Comparison of ENCODE assay signal across 8 mouse cellular contexts in genomic region chr13:73723081-73723668, GRCm38 (mm10). TPM values are rescaled to one million over a fixed set of nuclear protein-coding genes. Genes with fewer than 3 reads are reported as not detected.
DNase-seq lines count a peak whose midpoint lies in the region; ATAC-seq and TF ChIP-seq lines count a peak whose summit lies in the region.

No protein-coding gene starts in this region.

- TF ChIP-seq CTCF in ES-Bruce4 (IDR thresholded peaks at IDR 0.05; ENCODE audit: low read depth, low read length): peak; percentile 39

- H3K27ac ChIP-seq in ES-Bruce4 (ENCODE audit: insufficient read depth, low read length): no peak overlapping the region
- no peak overlapping the region for H3K27ac ChIP-seq in midbrain, embryonic 14.5 days (replicated peaks; ENCODE audit: low read depth, low read length)

- no peaks in the 10 kb centered on the region for H3K36me3 ChIP-seq in ES-Bruce4 (ENCODE audit: control insufficient read depth, insufficient read depth, low read length, poor library complexity, severe bottlenecking)
- H3K36me3 ChIP-seq in midbrain, embryonic 14.5 days (ENCODE audit: control insufficient read depth, insufficient read depth, low read length): no peaks in the 10 kb centered on the region

- no peak overlapping the region for H3K9ac ChIP-seq in ES-Bruce4 (ENCODE audit: low read depth, poor library complexity, severe bottlenecking)
- no peak overlapping the region for H3K9ac ChIP-seq in midbrain, embryonic 14.5 days (replicated peaks; ENCODE audit: low read length)

- H3K9me3 ChIP-seq in ES-Bruce4 (replicated peaks; ENCODE audit: control insufficient read depth, insufficient read depth, low read length, poor library complexity, severe bottlenecking): no peaks in the 10 kb centered on the region
- no peaks in the 10 kb centered on the region for H3K9me3 ChIP-seq in midbrain, embryonic 14.5 days (ENCODE audit: control insufficient read depth, low read length)

- peak; percentile 18 for DNase-seq in gastrocnemius, adult 18-20 months (ENCODE audit: low spot score)
- no peak for DNase-seq in gastrocnemius, postnatal 36 days
- peak; percentile 72 for DNase-seq in embryo, embryonic 10.5 days (ENCODE audit: low spot score)
- peak; percentile 68 for DNase-seq in heart, postnatal 4 days
- DNase-seq in layer of hippocampus, adult 9-11 months: peak; percentile 7
- DNase-seq in midbrain, embryonic 14.5 days: peak; percentile 64
- peak; percentile 64 for DNase-seq in thymus, postnatal 25 days

- 38% methylated on average over 8 of the region's 8 CpGs for WGBS in midbrain, embryonic 14.5 days

- H3K27me3 ChIP-seq in ES-Bruce4 (ENCODE audit: control insufficient read depth, insufficient read depth, low read length, poor library complexity, severe bottlenecking): no peaks in the 10 kb centered on the region
- no peaks in the 10 kb centered on the region for H3K27me3 ChIP-seq in midbrain, embryonic 14.5 days (ENCODE audit: control insufficient read depth, insufficient read depth, low read length)

- no peak for TF ChIP-seq POLR2A in ES-Bruce4 (IDR thresholded peaks at IDR 0.05; ENCODE audit: insufficient read depth, low read length)

- ATAC-seq in midbrain, embryonic 14.5 days (ENCODE audit: low FRiP score, low TSS enrichment): no peak

- intact Hi-C loops in gastrocnemius, postnatal 36 days (cut with DNase I): no loop called here

- no peak overlapping the region for H3K4me2 ChIP-seq in midbrain, embryonic 14.5 days (ENCODE audit: low read length)

- H3K4me3 ChIP-seq in ES-Bruce4 (ENCODE audit: low read depth, low read length): no peak overlapping the region
- no peak overlapping the region for H3K4me3 ChIP-seq in midbrain, embryonic 14.5 days (replicated peaks; ENCODE audit: low read depth, low read length)

- no peak for TF ChIP-seq EP300 in ES-Bruce4 (IDR thresholded peaks at IDR 0.05; ENCODE audit: insufficient read depth, low read depth, low read length)

- H3K4me1 ChIP-seq in ES-Bruce4 (ENCODE audit: control insufficient read depth, insufficient read depth, low read length): no peaks in the 10 kb centered on the region
- no peaks in the 10 kb centered on the region for H3K4me1 ChIP-seq in midbrain, embryonic 14.5 days (ENCODE audit: control insufficient read depth, insufficient read depth, low read length)

RNA-seq across cellular contexts. Expression of gene Slc12a7, which starts 9.7 kb away (rescaled TPM):
- 1 to 10 TPM; 3.6 to 5.1 TPM for total RNA-seq in gastrocnemius, adult 18-20 months (2021)
- total RNA-seq in gastrocnemius, postnatal 36 days (2021): 1 to 10 TPM; 4.3 to 5.5 TPM
- polyA plus RNA-seq in ES-Bruce4 (2011; ENCODE audit: insufficient read depth, insufficient read length, low read depth, missing spikeins): 86.4 and 94.5 TPM in 2 replicates
- 100 to 1,000 TPM; 145 to 150 TPM for total RNA-seq in heart, postnatal 4 days (2021)
- polyA plus RNA-seq in midbrain, embryonic 14.5 days (2014; fragmentation: Nextera tagmentation; extraction: Ambion mirVana): 7.0 and 12.6 TPM in 2 replicates

RNA-seq across cellular contexts. Expression of gene Slc6a19, which starts 18.5 kb away (rescaled TPM):
- total RNA-seq in gastrocnemius, adult 18-20 months (2021): under 1 TPM in 1 of 2 experiments, not detected in 1; 0.05 TPM
- not detected for total RNA-seq in gastrocnemius, postnatal 36 days (2021)
- 0.16 and 1.3 TPM in 2 replicates for polyA plus RNA-seq in ES-Bruce4 (2011; ENCODE audit: insufficient read depth, insufficient read length, low read depth, missing spikeins)
- not detected for total RNA-seq in heart, postnatal 4 days (2021)
- 0.18 and 0.19 TPM in 2 replicates for polyA plus RNA-seq in midbrain, embryonic 14.5 days (2014; fragmentation: Nextera tagmentation; extraction: Ambion mirVana)

RNA-seq across cellular contexts. Expression of gene Slc6a18, which starts 45.4 kb away (rescaled TPM):
- total RNA-seq in gastrocnemius, adult 18-20 months (2021): under 1 TPM; 0.18 to 0.28 TPM
- total RNA-seq in gastrocnemius, postnatal 36 days (2021): not detected
- not detected in 2 replicates for polyA plus RNA-seq in ES-Bruce4 (2011; ENCODE audit: insufficient read depth, insufficient read length, low read depth, missing spikeins)
- not detected for total RNA-seq in heart, postnatal 4 days (2021)
- polyA plus RNA-seq in midbrain, embryonic 14.5 days (2014; fragmentation: Nextera tagmentation; extraction: Ambion mirVana): not detected in 2 replicates

Comparison
In these comparisons a context has a peak if more than half of its experiments do, and no peak if none do; other contexts are left out.
1. DNase-seq: peak in gastrocnemius, adult 18-20 months (single experiment), embryo, embryonic 10.5 days (single experiment), heart, postnatal 4 days (single experiment), layer of hippocampus, adult 9-11 months (single experiment), midbrain, embryonic 14.5 days (single experiment) and thymus, postnatal 25 days (single experiment); none in gastrocnemius, postnatal 36 days (0 of 2).
2. RNA of gene Slc12a7, which starts 9.7 kb away (total RNA-seq): 145 to 150 TPM in heart, postnatal 4 days; 4.3 to 5.5 TPM in gastrocnemius, postnatal 36 days and 3.6 to 5.1 TPM in gastrocnemius, adult 18-20 months; every median in the first group is over 10 times any median in the second.